Mouse (Mus musculus) heart, embryonic 12.5 days (tissue): ENCODE measurements around the gene Rbm18. TPM values are rescaled to one million over a fixed set of nuclear protein-coding genes. Genes with fewer than 3 reads are reported as not detected.

Source experiments
- ATAC-seq: fragments of 200-750 bp; cut with Nextera tagmentation; 2 replicates; pipeline ENCODE4 v1.8.0; 2017; ENCODE audit warnings: moderate TSS enrichment, moderate library complexity; ENCODE audit not compliant: insufficient number of reproducible peaks, low FRiP score
- H3K27ac ChIP-seq: fragments of 300-500 bp; sonication (generic); 2 replicates; pipeline ENCODE4 v1.5.1; 2016; ENCODE audit warnings: mild to moderate bottlenecking, moderate library complexity; ENCODE audit not compliant: poor library complexity, severe bottlenecking
- H3K27me3 ChIP-seq: fragments of 300-500 bp; sonication (generic); replicated peaks from 2 replicates; pipeline ENCODE4 v1.6.1; 2016; ENCODE audit warnings: mild to moderate bottlenecking, moderate library complexity
- H3K36me3 ChIP-seq: fragments of 300-500 bp; sonication (generic); 2 replicates; pipeline ENCODE4 v1.6.1; 2016; ENCODE audit warnings: mild to moderate bottlenecking, moderate library complexity
- H3K4me1 ChIP-seq: fragments of 300-500 bp; sonication (generic); replicated peaks from 2 replicates; pipeline ENCODE4 v1.6.1; 2016; ENCODE audit warnings: mild to moderate bottlenecking
- H3K4me2 ChIP-seq: fragments of 300-500 bp; sonication (generic); 2 replicates; pipeline ENCODE4 v1.6.1; 2016; ENCODE audit warnings: mild to moderate bottlenecking, moderate library complexity
- H3K4me3 ChIP-seq: fragments of 300-500 bp; sonication (generic); 2 replicates; pipeline ENCODE4 v1.5.1; 2016; ENCODE audit warnings: mild to moderate bottlenecking
- H3K9ac ChIP-seq: fragments of 300-500 bp; sonication (generic); 2 replicates; pipeline ENCODE4 v1.6.1; 2016; ENCODE audit warnings: mild to moderate bottlenecking, moderate library complexity
- H3K9me3 ChIP-seq: fragments of 300-500 bp; sonication (generic); replicated peaks from 2 replicates; pipeline ENCODE4 v1.6.1; 2016; ENCODE audit warnings: mild to moderate bottlenecking, moderate library complexity
- WGBS: fragments of 180-500 bp; shearing (Covaris S2); methylation state at CpG from one replicate; pipeline ENCODE4 v1.1.7; 2016; 5-methylcytosine and 5-hydroxymethylcytosine counted together
- polyA plus RNA-seq: library from polyadenylated mRNA; unstranded; fragments of >200 nt; fragmentation: Nextera tagmentation; extraction: Ambion mirVana; gene quantifications from 2 replicates; pipeline ENCODE4 v1.2.1, GENCODE M21; 2016

Rbm18 gene
- polyA plus RNA-seq, 1 experiment from 2014 or later: 56.1 TPM

DNA sequence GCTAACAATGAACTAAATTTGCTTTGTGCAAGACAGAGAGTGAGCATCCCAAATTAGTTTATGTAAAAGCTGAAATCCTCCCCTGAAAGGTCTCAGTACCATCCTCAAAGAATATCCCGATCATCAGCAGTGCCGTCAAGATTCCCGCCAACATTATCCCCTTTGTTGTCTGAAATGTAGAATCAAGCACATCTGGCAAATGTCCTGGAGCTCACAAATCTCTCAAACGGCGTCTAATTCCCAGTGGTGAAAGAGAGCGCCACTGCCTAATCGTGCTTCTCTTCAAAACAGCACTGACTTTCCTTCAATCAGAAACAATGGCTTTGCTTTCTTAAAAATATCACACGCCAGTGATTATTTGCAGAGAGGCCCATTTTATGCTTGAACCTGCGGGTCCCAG is 69.4 kb downstream of the Rbm18 start:
- H3K9ac ChIP-seq: no peak overlapping the region
- no peaks in the 10 kb centered on the region for H3K4me1 ChIP-seq
- H3K27ac ChIP-seq: no peak overlapping the region
- no peak overlapping the region for H3K4me3 ChIP-seq
- no peaks in the 10 kb centered on the region for H3K36me3 ChIP-seq
- no peaks in the 10 kb centered on the region for H3K9me3 ChIP-seq
- 54% methylated on average over 9 of the region's 9 CpGs for WGBS
- ATAC-seq: no peak
- H3K4me2 ChIP-seq: no peak overlapping the region
- peaks cover 21% of the 10 kb centered on the region; the same call in 1 of the 2 replicates for H3K27me3 ChIP-seq

Other genes starting within 250 kb of the Rbm18 start
- gene Ttll11, start 156.9 kb downstream of the Rbm18 start, polyA plus RNA-seq: 1.5 and 1.8 TPM in 2 replicates
- gene Ndufa8, start 87.4 kb downstream of the Rbm18 start, polyA plus RNA-seq: 287 and 300 TPM in 2 replicates
- gene Morn5, start 87.3 kb downstream of the Rbm18 start, polyA plus RNA-seq: not detected in 2 replicates
- gene Lhx6, start 31.4 kb downstream of the Rbm18 start, polyA plus RNA-seq: 0.46 and 0.55 TPM in 2 replicates
- 26.3 and 34.2 TPM in 2 replicates for gene Mrrf, start 384 bp downstream of the Rbm18 start, polyA plus RNA-seq
- gene Ptgs1, start 93.7 kb upstream of the Rbm18 start, polyA plus RNA-seq: 25.5 and 27.2 TPM in 2 replicates
- not detected in 2 replicates for gene Olfr338, start 236.7 kb upstream of the Rbm18 start, polyA plus RNA-seq